Mouse (Mus musculus) neutrophil, adult 65 days (primary cell): ENCODE data around the gene Uba5. TPM values are rescaled to one million over a fixed set of nuclear protein-coding genes. Genes with fewer than 3 reads are reported as not detected.

Source experiments
- total RNA-seq: library from RNA; stranded (reverse); gene quantifications from 2 replicates; pipeline ENCODE4 v1.2.4, GENCODE M21; 2023

The Uba5 gene
- 16.6 and 23.1 TPM in 2 replicates for total RNA-seq

GRCm38 (mm10) chr9:104062430-104063243 lies at the start of gene Uba5:
Gene Uba5, minus strand, starts transcription at chr9:104063134.

DNA sequence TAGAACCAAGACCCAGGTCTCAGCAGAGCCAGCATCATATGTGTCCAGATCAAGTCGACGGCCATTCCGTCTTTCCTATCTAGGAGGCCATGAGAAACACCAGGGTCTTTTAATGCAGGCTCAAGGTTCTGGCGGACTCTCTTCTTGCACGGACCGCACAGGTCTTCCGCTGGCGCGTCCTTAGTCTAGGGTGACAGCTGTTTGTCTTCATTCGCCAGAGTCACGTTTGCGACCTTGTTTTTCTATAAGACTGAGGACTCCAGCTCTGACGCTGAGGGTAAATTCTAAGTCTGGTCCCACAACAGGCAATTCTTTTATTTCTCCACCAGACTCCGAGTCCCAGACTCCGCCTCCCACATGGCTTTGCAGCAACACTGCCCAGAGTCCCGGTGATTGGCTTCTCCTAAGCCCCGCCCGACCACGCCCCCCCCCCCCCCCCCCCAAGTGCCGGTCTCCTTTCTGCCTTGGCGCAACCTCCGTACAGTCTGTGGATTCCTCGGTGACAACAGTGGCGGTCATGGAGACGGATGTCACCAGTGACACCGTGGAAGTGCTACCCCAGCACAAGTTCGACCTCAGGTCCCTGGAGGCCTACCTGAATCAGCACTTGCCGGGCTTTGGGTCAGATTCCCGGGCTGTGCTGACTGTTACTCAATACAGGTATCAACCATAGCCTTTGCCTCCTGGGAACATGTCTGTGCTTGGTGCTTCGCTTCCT lies 469 bp upstream of the Uba5 start, which contains the start of gene Acad11:
TSS of gene Acad11 (plus strand) at position 134 of the 718 bp plus-strand sequence.

GRCm38 (mm10) chr9:104040362-104040761 lies 22.6 kb downstream of the Uba5 start, which contains the start of gene Gm28305:
Gene Gm28305, plus strand, starts transcription at chr9:104040662.

GRCm38 (mm10) chr9:104001921-104002859 lies 60.7 kb downstream of the Uba5 start, which contains the start of gene Nphp3:
Gene Nphp3, plus strand, starts transcription at chr9:104002544.

Other genes starting within 250 kb of the Uba5 start
- gene Nphp3, start 60.6 kb downstream of the Uba5 start, total RNA-seq, result 2.2 and 2.5 TPM in 2 replicates
- gene Gm28305, start 22.5 kb downstream of the Uba5 start, total RNA-seq, result not detected in 2 replicates
- gene Acad11, start 243 bp upstream of the Uba5 start, total RNA-seq, result 17.9 and 23.7 TPM in 2 replicates
- not detected in 2 replicates for gene Ackr4, start 63.8 kb upstream of the Uba5 start, total RNA-seq
- 52.5 and 86.6 TPM in 2 replicates for gene Dnajc13, start 199.8 kb upstream of the Uba5 start, total RNA-seq